Mouse (Mus musculus): ENCODE data around the gene Bhlha9. TPM values are rescaled to one million over a fixed set of nuclear protein-coding genes. Genes with fewer than 3 reads are reported as not detected.
A peak's percentile ranks its signal among the peaks of the same experiment; 100 is the strongest.

The Bhlha9 gene
- polyA plus RNA-seq, 1 experiment from 2014 or later = 0.76 TPM

GRCm38 (mm10) chr11:76652838-76653334 lies 19.4 kb upstream of the Bhlha9 start:
- Histone ChIP-seq H3K4me2 (ENCODE audit: low read length) (no peak overlapping the region), H3K36me3 (ENCODE audit: control insufficient read depth, insufficient read depth, low read length) (no peaks in the 10 kb centered on the region), H3K9ac (replicated peaks; ENCODE audit: low read length) (no peak overlapping the region), H3K9me3 (ENCODE audit: control insufficient read depth, low read length) (no peaks in the 10 kb centered on the region), H3K27me3 (ENCODE audit: control insufficient read depth, insufficient read depth, low read length) (no peaks in the 10 kb centered on the region), H3K27ac (replicated peaks; ENCODE audit: low read depth, low read length) (no peak overlapping the region), H3K4me1 (ENCODE audit: control insufficient read depth, insufficient read depth, low read length) (no peaks in the 10 kb centered on the region), H3K4me3 (replicated peaks; ENCODE audit: low read depth, low read length) (no peak overlapping the region)
- ATAC-seq (ENCODE audit: low FRiP score, low TSS enrichment) (no peak), DNase-seq (no peak)
- WGBS = 40% methylated on average over 3 of the region's 3 CpGs

DNA sequence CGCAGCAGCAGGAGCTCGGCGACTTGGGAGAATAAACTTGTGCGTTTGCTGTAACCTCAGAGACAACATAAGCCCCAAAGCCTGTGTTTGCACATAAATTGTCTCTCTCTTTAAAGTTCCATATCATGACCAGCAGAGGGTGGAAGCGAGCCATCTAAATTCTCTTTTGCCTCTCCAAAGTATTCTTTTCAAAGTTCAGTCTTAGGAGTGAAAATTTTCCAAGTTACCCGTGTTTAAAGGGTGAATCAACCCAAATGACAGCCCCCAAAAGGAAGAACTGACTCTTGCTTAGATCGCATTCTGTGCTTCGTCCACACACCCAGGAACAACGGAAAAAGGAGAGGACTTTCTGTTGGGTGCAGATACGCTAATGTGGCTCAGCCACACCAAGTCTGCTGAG lies 17.2 kb upstream of the Bhlha9 start:
- no peaks in the 10 kb centered on the region for H3K9me3 ChIP-seq (ENCODE audit: control insufficient read depth, low read length)
- no peaks in the 10 kb centered on the region for H3K36me3 ChIP-seq (ENCODE audit: control insufficient read depth, insufficient read depth, low read length)
- H3K4me3 ChIP-seq (replicated peaks; ENCODE audit: low read depth, low read length) = no peak overlapping the region
- peak; percentile 85 for DNase-seq
- no peak for ATAC-seq (ENCODE audit: low FRiP score, low TSS enrichment)
- no peaks in the 10 kb centered on the region for H3K4me1 ChIP-seq (ENCODE audit: control insufficient read depth, insufficient read depth, low read length)
- H3K9ac ChIP-seq (replicated peaks; ENCODE audit: low read length) = no peak overlapping the region
- no peaks in the 10 kb centered on the region for H3K27me3 ChIP-seq (ENCODE audit: control insufficient read depth, insufficient read depth, low read length)
- H3K27ac ChIP-seq (replicated peaks; ENCODE audit: low read depth, low read length) = no peak overlapping the region
- H3K4me2 ChIP-seq (ENCODE audit: low read length) = 0 out of 2 replicates have a peak overlapping the region, but pooled peaks have one; percentile 25
- WGBS = 7% methylated on average over 10 of the region's 10 CpGs

DNA sequence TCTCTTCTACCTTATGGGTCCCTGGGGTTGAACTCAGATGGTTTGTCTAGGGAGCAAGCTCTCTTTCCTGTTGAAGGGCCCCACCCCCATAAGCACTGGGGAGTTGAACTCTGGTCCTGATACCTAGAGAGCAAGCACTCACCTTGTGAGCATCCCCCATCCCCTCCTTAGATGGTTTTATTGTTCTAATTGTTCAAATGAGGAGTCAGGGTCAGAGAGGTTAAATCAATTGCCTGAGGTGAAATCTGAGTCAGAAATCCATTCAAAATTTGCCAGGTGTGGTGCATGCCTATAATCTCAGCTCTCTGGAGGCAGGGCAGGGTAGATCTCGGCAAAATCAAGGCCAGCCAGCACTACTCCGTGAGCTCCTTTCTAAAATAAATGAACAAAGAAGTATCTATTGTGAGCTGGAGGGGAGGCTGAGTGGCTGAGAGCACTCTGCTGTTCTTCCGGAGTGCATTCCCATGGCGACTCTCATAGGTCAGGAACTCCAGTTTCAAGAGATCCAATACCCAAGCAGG lies 14.8 kb upstream of the Bhlha9 start:
- WGBS = 44% methylated on average over 4 of the region's 4 CpGs
- Histone ChIP-seq H3K27ac (replicated peaks; ENCODE audit: low read depth, low read length) (no peak overlapping the region), H3K36me3 (ENCODE audit: control insufficient read depth, insufficient read depth, low read length) (no peaks in the 10 kb centered on the region), H3K27me3 (ENCODE audit: control insufficient read depth, insufficient read depth, low read length) (no peaks in the 10 kb centered on the region), H3K4me3 (replicated peaks; ENCODE audit: low read depth, low read length) (no peak overlapping the region), H3K4me2 (ENCODE audit: low read length) (no peak overlapping the region), H3K4me1 (ENCODE audit: control insufficient read depth, insufficient read depth, low read length) (no peaks in the 10 kb centered on the region), H3K9ac (replicated peaks; ENCODE audit: low read length) (no peak overlapping the region), H3K9me3 (ENCODE audit: control insufficient read depth, low read length) (no peaks in the 10 kb centered on the region)
- ATAC-seq (ENCODE audit: low FRiP score, low TSS enrichment) (no peak), DNase-seq (no peak)

DNA sequence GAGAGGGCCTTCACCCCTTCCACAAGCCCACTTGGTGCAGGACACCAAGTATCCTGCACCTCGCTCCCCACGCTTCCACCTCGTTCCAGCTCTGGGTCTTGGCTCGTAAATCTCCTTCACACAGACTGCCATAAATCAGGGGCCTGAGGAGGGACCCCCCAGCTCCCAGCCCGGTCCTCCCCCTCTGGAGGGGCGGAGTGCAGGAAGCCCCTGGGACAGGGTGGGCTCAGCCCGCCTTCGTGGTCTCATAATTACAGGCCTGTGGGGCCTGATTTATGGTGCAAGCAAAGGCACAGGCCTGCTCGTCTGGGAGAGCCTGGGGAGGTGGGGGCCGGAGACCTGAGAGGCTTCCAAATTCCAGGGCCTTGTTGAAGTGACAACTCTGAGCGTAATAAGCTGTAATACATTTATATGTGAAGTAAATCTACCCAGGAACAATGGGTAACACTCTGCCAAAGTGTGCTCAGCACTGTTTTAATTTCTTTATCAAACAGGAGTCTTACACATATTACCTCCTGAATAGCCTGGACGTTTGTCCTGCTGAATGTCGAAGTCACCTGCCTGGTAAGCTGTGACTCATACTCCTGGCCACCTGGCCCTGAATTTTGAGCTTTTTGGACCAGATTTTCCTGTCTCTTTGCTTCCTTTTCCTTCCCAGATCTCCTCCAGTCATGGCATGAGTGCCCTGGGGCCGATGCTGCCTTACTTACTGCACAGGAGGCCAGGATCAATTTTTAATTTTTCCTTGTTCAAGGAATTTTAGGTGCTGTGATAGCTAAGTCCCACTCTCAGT lies 12.9 kb upstream of the Bhlha9 start:
- Histone ChIP-seq H3K9ac (replicated peaks; ENCODE audit: low read length) (no peak overlapping the region), H3K27ac (replicated peaks; ENCODE audit: low read depth, low read length) (no peak overlapping the region), H3K4me3 (replicated peaks; ENCODE audit: low read depth, low read length) (no peak overlapping the region), H3K27me3 (ENCODE audit: control insufficient read depth, insufficient read depth, low read length) (no peaks in the 10 kb centered on the region), H3K4me2 (ENCODE audit: low read length) (no peak overlapping the region), H3K36me3 (ENCODE audit: control insufficient read depth, insufficient read depth, low read length) (no peaks in the 10 kb centered on the region), H3K9me3 (ENCODE audit: control insufficient read depth, low read length) (no peaks in the 10 kb centered on the region), H3K4me1 (ENCODE audit: control insufficient read depth, insufficient read depth, low read length) (no peaks in the 10 kb centered on the region)
- DNase-seq (no peak), ATAC-seq (ENCODE audit: low FRiP score, low TSS enrichment) (no peak)
- WGBS = 79% methylated on average over 14 of the region's 14 CpGs

GRCm38 (mm10) chr11:76661790-76662468 lies 10.3 kb upstream of the Bhlha9 start:
- Histone ChIP-seq H3K4me3 (replicated peaks; ENCODE audit: low read depth, low read length) (no peak overlapping the region), H3K36me3 (ENCODE audit: control insufficient read depth, insufficient read depth, low read length) (no peaks in the 10 kb centered on the region), H3K9me3 (ENCODE audit: control insufficient read depth, low read length) (no peaks in the 10 kb centered on the region), H3K27ac (replicated peaks; ENCODE audit: low read depth, low read length) (no peak overlapping the region), H3K4me2 (ENCODE audit: low read length) (no peak overlapping the region), H3K4me1 (ENCODE audit: control insufficient read depth, insufficient read depth, low read length) (0 out of 2 replicates have a peak, but pooled peaks cover 4% of the 10 kb centered on the region), H3K9ac (replicated peaks; ENCODE audit: low read length) (no peak overlapping the region), H3K27me3 (ENCODE audit: control insufficient read depth, insufficient read depth, low read length) (peaks cover 5% of the 10 kb centered on the region; the same call in 1 of the 2 replicates)
- ATAC-seq (ENCODE audit: low FRiP score, low TSS enrichment) (no peak), DNase-seq (no peak)
- 80% methylated on average over 7 of the region's 7 CpGs for WGBS

GRCm38 (mm10) chr11:76666002-76666649 lies 6.1 kb upstream of the Bhlha9 start:
- Histone ChIP-seq H3K9ac (replicated peaks; ENCODE audit: low read length) (peak overlapping the region; percentile 57), H3K9me3 (ENCODE audit: control insufficient read depth, low read length) (no peaks in the 10 kb centered on the region), H3K27me3 (ENCODE audit: control insufficient read depth, insufficient read depth, low read length) (peaks cover 22% of the 10 kb centered on the region), H3K4me2 (ENCODE audit: low read length) (peak overlapping the region; percentile 68), H3K27ac (replicated peaks; ENCODE audit: low read depth, low read length) (no peak overlapping the region), H3K36me3 (ENCODE audit: control insufficient read depth, insufficient read depth, low read length) (no peaks in the 10 kb centered on the region), H3K4me3 (replicated peaks; ENCODE audit: low read depth, low read length) (peak overlapping the region; percentile 38), H3K4me1 (ENCODE audit: control insufficient read depth, insufficient read depth, low read length) (0 out of 2 replicates have a peak, but pooled peaks cover 4% of the 10 kb centered on the region)
- DNase-seq (peak; percentile 73), ATAC-seq (ENCODE audit: low FRiP score, low TSS enrichment) (no peak)
- 8% methylated on average over 35 of the region's 35 CpGs for WGBS

DNA sequence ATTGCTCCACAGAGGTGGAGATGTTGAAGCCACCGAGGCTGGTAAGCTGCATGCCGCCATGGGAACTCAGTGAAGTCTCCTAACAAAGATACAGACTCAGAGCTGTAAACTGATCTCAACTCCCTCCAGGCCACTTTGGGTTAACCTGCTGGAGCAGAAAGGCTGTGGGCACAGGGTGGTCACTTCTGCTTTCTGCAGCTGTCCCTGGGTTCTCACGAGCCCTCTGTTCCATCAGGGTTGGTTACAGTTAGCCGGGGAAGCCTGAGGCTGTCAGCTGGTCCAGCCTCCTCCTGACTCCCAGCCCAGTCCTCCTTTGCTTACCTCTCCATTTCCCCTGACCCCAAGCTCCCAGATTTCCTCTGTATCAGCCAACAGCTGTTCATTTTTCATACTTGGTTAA lies 4.5 kb upstream of the Bhlha9 start:
- H3K4me1 ChIP-seq (ENCODE audit: control insufficient read depth, insufficient read depth, low read length) = 0 out of 2 replicates have a peak, but pooled peaks cover 4% of the 10 kb centered on the region
- H3K4me2 ChIP-seq (ENCODE audit: low read length) = no peak overlapping the region
- H3K4me3 ChIP-seq (replicated peaks; ENCODE audit: low read depth, low read length) = no peak overlapping the region
- DNase-seq (no peak), ATAC-seq (ENCODE audit: low FRiP score, low TSS enrichment) (no peak)
- H3K27me3 ChIP-seq (ENCODE audit: control insufficient read depth, insufficient read depth, low read length) = peaks cover 39% of the 10 kb centered on the region
- WGBS = 35% methylated on average over 4 of the region's 4 CpGs
- no peaks in the 10 kb centered on the region for H3K36me3 ChIP-seq (ENCODE audit: control insufficient read depth, insufficient read depth, low read length)
- no peak overlapping the region for H3K9ac ChIP-seq (replicated peaks; ENCODE audit: low read length)
- no peak overlapping the region for H3K27ac ChIP-seq (replicated peaks; ENCODE audit: low read depth, low read length)
- H3K9me3 ChIP-seq (ENCODE audit: control insufficient read depth, low read length) = no peaks in the 10 kb centered on the region

- peak overlapping the region; percentile 59 for H3K9ac ChIP-seq (replicated peaks; ENCODE audit: low read length)
- ATAC-seq (ENCODE audit: low FRiP score, low TSS enrichment) (no peak), DNase-seq (peak; percentile 69)
- no peak overlapping the region for H3K27ac ChIP-seq (replicated peaks; ENCODE audit: low read depth, low read length)
- H3K36me3 ChIP-seq (ENCODE audit: control insufficient read depth, insufficient read depth, low read length) = no peaks in the 10 kb centered on the region
- H3K4me2 ChIP-seq (ENCODE audit: low read length) = peak overlapping the region; percentile 61
- 3% methylated on average over 64 of the region's 64 CpGs for WGBS
- peaks cover 39% of the 10 kb centered on the region for H3K27me3 ChIP-seq (ENCODE audit: control insufficient read depth, insufficient read depth, low read length)
- H3K9me3 ChIP-seq (ENCODE audit: control insufficient read depth, low read length) = no peaks in the 10 kb centered on the region
- peak overlapping the region; percentile 35 for H3K4me3 ChIP-seq (replicated peaks; ENCODE audit: low read depth, low read length)
- no peaks in the 10 kb centered on the region for H3K4me1 ChIP-seq (ENCODE audit: control insufficient read depth, insufficient read depth, low read length)
Measured at GRCm38 (mm10) chr11:76672561-76673384, 503 bp downstream of the Bhlha9 start.

Measured in midbrain, embryonic 14.5 days (tissue).